Mouse (Mus musculus) bone marrow macrophage, adult 2 months (primary cell): ENCODE data around the gene Car6.

ENCODE experiments used
- CTCF ChIP-seq: IDR thresholded peaks from 2 replicates; pipeline ENCODE4 v1.5.1; 2012; ENCODE audit warnings: low read depth, mild to moderate bottlenecking, low read length, moderate library complexity
- POLR2A ChIP-seq: IDR thresholded peaks from 2 replicates; pipeline ENCODE4 v1.6.1; 2012; ENCODE audit warnings: mild to moderate bottlenecking, low read depth, low read length, borderline replicate concordance

- TF ChIP-seq CTCF (no peak), POLR2A (no peak)
Measured at GRCm38 (mm10) chr4:150168406-150168805, 32.7 kb downstream of the Car6 start.
